Comparison of ENCODE assay signal across 8 mouse cellular contexts in genomic region chr14:8080718-8081117, GRCm38 (mm10). TPM values are rescaled to one million over a fixed set of nuclear protein-coding genes. Genes with fewer than 3 reads are reported as not detected.
DNase-seq lines count a peak whose midpoint lies in the region; ATAC-seq and TF ChIP-seq lines count a peak whose summit lies in the region.

No protein-coding gene starts in this region.

- H3K4me1 ChIP-seq in bone marrow macrophage, adult 2 months (ENCODE audit: control insufficient read depth, insufficient read depth, low read length), result peaks cover 13% of the 10 kb centered on the region
- 0 out of 2 replicates have a peak, but pooled peaks cover 14% of the 10 kb centered on the region for H3K4me1 ChIP-seq in heart, postnatal 0 days (ENCODE audit: control insufficient read depth, insufficient read depth)
- H3K4me1 ChIP-seq in liver, adult 2 months (ENCODE audit: control insufficient read depth, insufficient read depth, low read length), result peaks cover 5% of the 10 kb centered on the region
- H3K4me1 ChIP-seq in midbrain, embryonic 16.5 days (ENCODE audit: control insufficient read depth, insufficient read depth, low read length), result peaks cover 15% of the 10 kb centered on the region

- H3K4me2 ChIP-seq in heart, postnatal 0 days (ENCODE audit: low read depth, low read length), result peak overlapping the region; percentile 87
- peak overlapping the region; percentile 80 for H3K4me2 ChIP-seq in midbrain, embryonic 16.5 days (ENCODE audit: low read length)

- ATAC-seq in heart, postnatal 0 days (ENCODE audit: insufficient read depth, low read depth), result peak; percentile 31; the same call in 1 of the 2 replicates
- peak; percentile 74 for ATAC-seq in midbrain, embryonic 16.5 days

- no peak for TF ChIP-seq CTCF in bone marrow macrophage, adult 2 months (IDR thresholded peaks at IDR 0.05; ENCODE audit: low read depth, low read length)
- TF ChIP-seq CTCF in heart, postnatal 0 days (IDR thresholded peaks at IDR 0.05; ENCODE audit: low read depth), result no peak
- no peak for TF ChIP-seq CTCF in liver, adult 2 months (IDR thresholded peaks at IDR 0.05; ENCODE audit: low read depth, low read length)

- H3K36me3 ChIP-seq in heart, postnatal 0 days (replicated peaks; ENCODE audit: control insufficient read depth, insufficient read depth, low read length), result peaks cover 30% of the 10 kb centered on the region
- H3K36me3 ChIP-seq in liver, adult 2 months (ENCODE audit: control insufficient read depth, insufficient read depth, low read length), result peaks cover 16% of the 10 kb centered on the region
- peaks cover 3% of the 10 kb centered on the region; the same call in 1 of the 2 replicates for H3K36me3 ChIP-seq in midbrain, embryonic 16.5 days (ENCODE audit: control insufficient read depth, insufficient read depth, low read length)

- H3K27me3 ChIP-seq in heart, postnatal 0 days (ENCODE audit: control insufficient read depth, insufficient read depth, low read length), result no peaks in the 10 kb centered on the region
- H3K27me3 ChIP-seq in liver, adult 2 months (ENCODE audit: control insufficient read depth, insufficient read depth, low read length), result no peaks in the 10 kb centered on the region
- H3K27me3 ChIP-seq in midbrain, embryonic 16.5 days (ENCODE audit: control insufficient read depth, insufficient read depth, low read depth, low read length), result no peaks in the 10 kb centered on the region

- H3K9ac ChIP-seq in heart, postnatal 0 days (replicated peaks; ENCODE audit: low read depth, low read length), result peak overlapping the region; percentile 68
- peak overlapping the region; percentile 92 for H3K9ac ChIP-seq in liver, adult 2 months (ENCODE audit: low read depth, low read length)
- H3K9ac ChIP-seq in midbrain, embryonic 16.5 days (ENCODE audit: low read depth, low read length), result peak overlapping the region; percentile 76

- peak overlapping the region; percentile 83 for H3K27ac ChIP-seq in bone marrow macrophage, adult 2 months (ENCODE audit: insufficient read depth, low read depth, low read length)
- peak overlapping the region; percentile 99 for H3K27ac ChIP-seq in heart, postnatal 0 days (ENCODE audit: low read depth)
- peak overlapping the region; percentile 97 for H3K27ac ChIP-seq in liver, adult 2 months (replicated peaks; ENCODE audit: insufficient read depth, low read depth, low read length)
- peak overlapping the region; percentile 95 for H3K27ac ChIP-seq in midbrain, embryonic 16.5 days (ENCODE audit: low read length)

- no peak for TF ChIP-seq POLR2A in bone marrow macrophage, adult 2 months (IDR thresholded peaks at IDR 0.05; ENCODE audit: borderline replicate concordance, low read depth, low read length)
- no peak for TF ChIP-seq POLR2A in liver, adult 2 months (IDR thresholded peaks at IDR 0.05; ENCODE audit: extremely low read depth, insufficient read depth, low read length)

- H3K9me3 ChIP-seq in heart, postnatal 0 days (replicated peaks; ENCODE audit: control insufficient read depth, low read length), result no peaks in the 10 kb centered on the region
- H3K9me3 ChIP-seq in midbrain, embryonic 16.5 days (replicated peaks; ENCODE audit: control insufficient read depth, low read length, poor library complexity, severe bottlenecking), result no peaks in the 10 kb centered on the region

- DNase-seq in spleen, adult 12 weeks (ENCODE audit: low spot score), result peak; percentile 5
- no peak for DNase-seq in spleen, adult 18-20 months
- DNase-seq in heart, postnatal 0 days (ENCODE audit: low spot score), result no peak
- no peak for DNase-seq in liver, adult 2 months (ENCODE audit: extremely low read depth, low read depth, low spot score)
- no peak for DNase-seq in right cerebral cortex, postnatal 25 days
- no peak for DNase-seq in layer of hippocampus, postnatal 10 days (ENCODE audit: low spot score in 2 of 2)

- no peak for TF ChIP-seq EP300 in heart, postnatal 0 days (IDR thresholded peaks at IDR 0.05; ENCODE audit: low read depth)

- WGBS in heart, postnatal 0 days, result 4% methylated on average over 11 of the region's 11 CpGs
- WGBS in liver, adult 2 months, result 1% methylated on average over 11 of the region's 11 CpGs
- WGBS in midbrain, embryonic 16.5 days, result 4% methylated on average over 11 of the region's 11 CpGs

- H3K79me2 ChIP-seq in liver, adult 2 months (ENCODE audit: control insufficient read depth, insufficient read depth, low read length), result peaks cover 9% of the 10 kb centered on the region

- H3K4me3 ChIP-seq in bone marrow macrophage, adult 2 months (ENCODE audit: insufficient read depth, low read length), result peak overlapping the region; percentile 76
- peak overlapping the region; percentile 64 for H3K4me3 ChIP-seq in heart, postnatal 0 days (ENCODE audit: low read depth, low read length)
- peak overlapping the region; percentile 88 for H3K4me3 ChIP-seq in liver, adult 2 months (ENCODE audit: insufficient read depth, low read depth, low read length)
- H3K4me3 ChIP-seq in midbrain, embryonic 16.5 days (ENCODE audit: low read depth, low read length), result peak overlapping the region; percentile 71

RNA-seq across cellular contexts. Expression of gene Rpp14, which starts 0.6 kb away (rescaled TPM):
- 13.3 and 20.1 TPM in 2 replicates for polyA plus RNA-seq in bone marrow macrophage, adult 2 months (2012; ENCODE audit: insufficient read depth, insufficient read length, missing spikeins)
- total RNA-seq in heart, postnatal 0 days (2014; rRNA removed; ENCODE audit: low replicate concordance), result 22.7 and 61.8 TPM in 2 replicates
- polyA plus RNA-seq in heart, postnatal 0 days (2015; fragmentation: Nextera tagmentation; extraction: Ambion mirVana), result 42.4 and 42.8 TPM in 2 replicates
- 18.8 and 19.5 TPM in 2 replicates for total RNA-seq in liver, adult 2 months (2014; rRNA removed)
- polyA plus RNA-seq in liver, adult 2 months (2012; rRNA removed), result 5.4 and 6.9 TPM in 2 replicates
- polyA plus RNA-seq in midbrain, embryonic 16.5 days (2015; fragmentation: Nextera tagmentation; extraction: Ambion mirVana), result 42.8 and 46.7 TPM in 2 replicates
- total RNA-seq in layer of hippocampus, postnatal 10 days (2021), result 10 to 100 TPM; 20.2 to 25.7 TPM

RNA-seq across cellular contexts. Expression of gene Pxk, which starts 17.3 kb away (rescaled TPM):
- polyA plus RNA-seq in bone marrow macrophage, adult 2 months (2012; ENCODE audit: insufficient read depth, insufficient read length, missing spikeins), result 41.8 and 45.3 TPM in 2 replicates
- 14.5 and 23.7 TPM in 2 replicates for total RNA-seq in heart, postnatal 0 days (2014; rRNA removed; ENCODE audit: low replicate concordance)
- polyA plus RNA-seq in heart, postnatal 0 days (2015; fragmentation: Nextera tagmentation; extraction: Ambion mirVana), result 26.2 and 28.9 TPM in 2 replicates
- total RNA-seq in liver, adult 2 months (2014; rRNA removed), result 13.6 and 18.4 TPM in 2 replicates
- polyA plus RNA-seq in liver, adult 2 months (2012; rRNA removed), result 14.1 and 17.5 TPM in 2 replicates
- polyA plus RNA-seq in midbrain, embryonic 16.5 days (2015; fragmentation: Nextera tagmentation; extraction: Ambion mirVana), result 68.8 and 73.2 TPM in 2 replicates
- total RNA-seq in layer of hippocampus, postnatal 10 days (2021), result 10 to 100 TPM; 26.1 to 27.2 TPM
